7 mouse cellular contexts compared by ENCODE assay signal in genomic region chr4:42999451-43000140, GRCm38 (mm10). TPM values are rescaled to one million over a fixed set of nuclear protein-coding genes. Genes with fewer than 3 reads are reported as not detected.
DNase-seq lines count a peak whose midpoint lies in the region; ATAC-seq and TF ChIP-seq lines count a peak whose summit lies in the region.

No protein-coding gene starts in this region.

- H3K27me3 ChIP-seq in embryonic facial prominence, embryonic 10.5 days (replicated peaks; ENCODE audit: low read depth, poor library complexity, severe bottlenecking) = no peaks in the 10 kb centered on the region
- no peaks in the 10 kb centered on the region for H3K27me3 ChIP-seq in limb, embryonic 11.5 days (ENCODE audit: control insufficient read depth, insufficient read depth, low read length)
- H3K27me3 ChIP-seq in midbrain, embryonic 13.5 days = no peaks in the 10 kb centered on the region
- no peaks in the 10 kb centered on the region for H3K27me3 ChIP-seq in small intestine, adult 2 months (ENCODE audit: control insufficient read depth, insufficient read depth, low read length)

- peak overlapping the region; percentile 98 for H3K27ac ChIP-seq in embryonic facial prominence, embryonic 10.5 days (replicated peaks)
- peak overlapping the region; percentile 98 for H3K27ac ChIP-seq in limb, embryonic 11.5 days (replicated peaks; ENCODE audit: low read depth, low read length)
- peak overlapping the region; percentile 99 for H3K27ac ChIP-seq in midbrain, embryonic 13.5 days
- peak overlapping the region; percentile 96 for H3K27ac ChIP-seq in small intestine, adult 2 months (ENCODE audit: insufficient read depth, low read depth, low read length)

- H3K9me3 ChIP-seq in embryonic facial prominence, embryonic 10.5 days = no peaks in the 10 kb centered on the region
- H3K9me3 ChIP-seq in limb, embryonic 11.5 days (ENCODE audit: control insufficient read depth, low read length) = no peaks in the 10 kb centered on the region
- H3K9me3 ChIP-seq in midbrain, embryonic 13.5 days = no peaks in the 10 kb centered on the region

- TF ChIP-seq POLR2A in small intestine, adult 2 months (IDR thresholded peaks at IDR 0.05; ENCODE audit: low read depth, low read length) = no peak; the same call in 1 of the 2 replicates

- H3K4me1 ChIP-seq in embryonic facial prominence, embryonic 10.5 days = peaks cover 18% of the 10 kb centered on the region
- peaks cover 2% of the 10 kb centered on the region; the same call in 1 of the 2 replicates for H3K4me1 ChIP-seq in limb, embryonic 11.5 days (ENCODE audit: control insufficient read depth, insufficient read depth, low read length)
- peaks cover 28% of the 10 kb centered on the region for H3K4me1 ChIP-seq in midbrain, embryonic 13.5 days (replicated peaks)
- peaks cover 12% of the 10 kb centered on the region for H3K4me1 ChIP-seq in small intestine, adult 2 months (ENCODE audit: control insufficient read depth, insufficient read depth, insufficient read length, low read length)

- peak overlapping the region; percentile 94 for H3K4me3 ChIP-seq in embryonic facial prominence, embryonic 10.5 days
- H3K4me3 ChIP-seq in limb, embryonic 11.5 days (ENCODE audit: low read depth, low read length) = peak overlapping the region; percentile 97
- peak overlapping the region; percentile 92 for H3K4me3 ChIP-seq in midbrain, embryonic 13.5 days (replicated peaks)
- H3K4me3 ChIP-seq in small intestine, adult 2 months (ENCODE audit: low read depth, low read length) = peak overlapping the region; percentile 100

- DNase-seq in adrenal gland, postnatal 14 days = peak; percentile 91
- DNase-seq in embryonic facial prominence, embryonic 10.5 days (ENCODE audit: low spot score) = peak; percentile 86
- DNase-seq in kidney, adult 11 months = peak; percentile 82
- DNase-seq in limb, embryonic 11.5 days (ENCODE audit: low spot score) = peak; percentile 85

- under 1% methylated on average over 51 of the region's 51 CpGs for WGBS in embryonic facial prominence, embryonic 10.5 days
- WGBS in limb, embryonic 11.5 days = under 1% methylated on average over 50 of the region's 51 CpGs
- WGBS in midbrain, embryonic 13.5 days = under 1% methylated on average over 51 of the region's 51 CpGs
- under 1% methylated on average over 50 of the region's 51 CpGs for whole genome bisulfite sequencing in small intestine, adult 2 months

- H3K4me2 ChIP-seq in limb, embryonic 11.5 days (ENCODE audit: low read depth, severe bottlenecking) = peak overlapping the region; percentile 82
- peak overlapping the region; percentile 91 for H3K4me2 ChIP-seq in midbrain, embryonic 13.5 days (replicated peaks)

- peaks cover 52% of the 10 kb centered on the region for H3K36me3 ChIP-seq in embryonic facial prominence, embryonic 10.5 days (replicated peaks)
- H3K36me3 ChIP-seq in limb, embryonic 11.5 days (ENCODE audit: control insufficient read depth, insufficient read depth, low read length) = peaks cover 3% of the 10 kb centered on the region; the same call in 1 of the 2 replicates
- H3K36me3 ChIP-seq in midbrain, embryonic 13.5 days = peaks cover 11% of the 10 kb centered on the region
- H3K36me3 ChIP-seq in small intestine, adult 2 months (ENCODE audit: control insufficient read depth, insufficient read depth, low read length) = peaks cover 10% of the 10 kb centered on the region

- TF ChIP-seq CTCF in small intestine, adult 2 months (IDR thresholded peaks at IDR 0.05; ENCODE audit: extremely low read depth, insufficient read length, insufficient replicate concordance, low read depth, low read length) = no peak

- peak overlapping the region; percentile 95 for H3K9ac ChIP-seq in limb, embryonic 11.5 days (ENCODE audit: low read length)
- H3K9ac ChIP-seq in midbrain, embryonic 13.5 days (replicated peaks) = peak overlapping the region; percentile 98

- peak; percentile 53 for ATAC-seq in granulocyte monocyte progenitor cell, adult 5-6 weeks (replicated peaks; ENCODE audit: poor library complexity, severe bottlenecking)
- ATAC-seq in limb, embryonic 11.5 days (ENCODE audit: insufficient number of reproducible peaks, low FRiP score, low TSS enrichment, low read depth) = peak; percentile 77
- ATAC-seq in midbrain, embryonic 13.5 days = peak; percentile 87

RNA-seq across cellular contexts. Expression of gene Vcp, which starts 0.7 kb away (rescaled TPM):
- total RNA-seq in adrenal gland, postnatal 14 days (2021) = 265 and 269 TPM in 2 replicates
- polyA plus RNA-seq in embryonic facial prominence, embryonic 10.5 days (2016; fragmentation: Nextera tagmentation; extraction: Ambion mirVana) = 664 and 683 TPM in 2 replicates
- total RNA-seq in granulocyte monocyte progenitor cell, adult 5-6 weeks (2014; fragmentation: Nextera tagmentation) = 207 and 209 TPM in 2 replicates
- 303 and 304 TPM in 2 replicates for total RNA-seq in granulocyte monocyte progenitor cell, adult 5-6 weeks (2017)
- polyA plus RNA-seq in limb, embryonic 11.5 days (2014; fragmentation: Nextera tagmentation; extraction: Ambion mirVana) = 654 and 670 TPM in 2 replicates
- 560 and 579 TPM in 2 replicates for polyA plus RNA-seq in midbrain, embryonic 13.5 days (2015; fragmentation: Nextera tagmentation; extraction: Ambion mirVana)
- polyA plus RNA-seq in small intestine, adult 2 months (2012; rRNA removed) = 44.3 and 78.2 TPM in 2 replicates

RNA-seq across cellular contexts. Expression of gene Fancg, which starts 10.7 kb away (rescaled TPM):
- 8.7 and 10.2 TPM in 2 replicates for total RNA-seq in adrenal gland, postnatal 14 days (2021)
- polyA plus RNA-seq in embryonic facial prominence, embryonic 10.5 days (2016; fragmentation: Nextera tagmentation; extraction: Ambion mirVana) = 25.3 and 26.0 TPM in 2 replicates
- total RNA-seq in granulocyte monocyte progenitor cell, adult 5-6 weeks (2014; fragmentation: Nextera tagmentation) = 19.9 and 29.0 TPM in 2 replicates
- 18.7 and 21.8 TPM in 2 replicates for total RNA-seq in granulocyte monocyte progenitor cell, adult 5-6 weeks (2017)
- polyA plus RNA-seq in limb, embryonic 11.5 days (2014; fragmentation: Nextera tagmentation; extraction: Ambion mirVana) = 19.1 and 23.6 TPM in 2 replicates
- 17.0 and 18.7 TPM in 2 replicates for polyA plus RNA-seq in midbrain, embryonic 13.5 days (2015; fragmentation: Nextera tagmentation; extraction: Ambion mirVana)
- 3.9 and 9.5 TPM in 2 replicates for polyA plus RNA-seq in small intestine, adult 2 months (2012; rRNA removed)

RNA-seq across cellular contexts. Expression of gene Pigo, which starts 26.0 kb away (rescaled TPM):
- 16.8 and 17.3 TPM in 2 replicates for total RNA-seq in adrenal gland, postnatal 14 days (2021)
- polyA plus RNA-seq in embryonic facial prominence, embryonic 10.5 days (2016; fragmentation: Nextera tagmentation; extraction: Ambion mirVana) = 25.8 and 27.3 TPM in 2 replicates
- total RNA-seq in granulocyte monocyte progenitor cell, adult 5-6 weeks (2014; fragmentation: Nextera tagmentation) = 15.6 and 15.8 TPM in 2 replicates
- total RNA-seq in granulocyte monocyte progenitor cell, adult 5-6 weeks (2017) = 5.8 and 10.8 TPM in 2 replicates
- 21.7 and 22.7 TPM in 2 replicates for polyA plus RNA-seq in limb, embryonic 11.5 days (2014; fragmentation: Nextera tagmentation; extraction: Ambion mirVana)
- polyA plus RNA-seq in midbrain, embryonic 13.5 days (2015; fragmentation: Nextera tagmentation; extraction: Ambion mirVana) = 25.3 and 29.9 TPM in 2 replicates
- polyA plus RNA-seq in small intestine, adult 2 months (2012; rRNA removed) = 20.0 and 30.6 TPM in 2 replicates

RNA-seq across cellular contexts. Expression of gene 1700022I11Rik, which starts 30.2 kb away (rescaled TPM):
- not detected in 2 replicates for total RNA-seq in adrenal gland, postnatal 14 days (2021)
- polyA plus RNA-seq in embryonic facial prominence, embryonic 10.5 days (2016; fragmentation: Nextera tagmentation; extraction: Ambion mirVana) = 0.54 and 0.76 TPM in 2 replicates
- not detected in 2 replicates for total RNA-seq in granulocyte monocyte progenitor cell, adult 5-6 weeks (2014; fragmentation: Nextera tagmentation)
- total RNA-seq in granulocyte monocyte progenitor cell, adult 5-6 weeks (2017) = 0.22 and 0.57 TPM in 2 replicates
- 0.45 and 0.56 TPM in 2 replicates for polyA plus RNA-seq in limb, embryonic 11.5 days (2014; fragmentation: Nextera tagmentation; extraction: Ambion mirVana)
- polyA plus RNA-seq in midbrain, embryonic 13.5 days (2015; fragmentation: Nextera tagmentation; extraction: Ambion mirVana) = 0.49 and 0.50 TPM in 2 replicates
- not detected in 2 replicates for polyA plus RNA-seq in small intestine, adult 2 months (2012; rRNA removed)

RNA-seq across cellular contexts. Expression of gene Stoml2, which starts 31.9 kb away (rescaled TPM):
- total RNA-seq in adrenal gland, postnatal 14 days (2021) = 200 and 206 TPM in 2 replicates
- polyA plus RNA-seq in embryonic facial prominence, embryonic 10.5 days (2016; fragmentation: Nextera tagmentation; extraction: Ambion mirVana) = 467 and 485 TPM in 2 replicates
- total RNA-seq in granulocyte monocyte progenitor cell, adult 5-6 weeks (2014; fragmentation: Nextera tagmentation) = 140 and 178 TPM in 2 replicates
- total RNA-seq in granulocyte monocyte progenitor cell, adult 5-6 weeks (2017) = 130 and 143 TPM in 2 replicates
- polyA plus RNA-seq in limb, embryonic 11.5 days (2014; fragmentation: Nextera tagmentation; extraction: Ambion mirVana) = 411 and 426 TPM in 2 replicates
- polyA plus RNA-seq in midbrain, embryonic 13.5 days (2015; fragmentation: Nextera tagmentation; extraction: Ambion mirVana) = 245 and 253 TPM in 2 replicates
- 38.7 and 62.8 TPM in 2 replicates for polyA plus RNA-seq in small intestine, adult 2 months (2012; rRNA removed)

Comparison
In these comparisons a context has a peak if more than half of its experiments do, and no peak if none do; other contexts are left out.
1. Peak in every context shown above with its lines: DNase-seq, ATAC-seq, H3K4me3 ChIP-seq and H3K27ac ChIP-seq.